Mouse (Mus musculus): ENCODE results near the gene Catsper3.

- TF ChIP-seq POLR2A (IDR thresholded peaks at IDR 0.05; ENCODE audit: extremely low read depth, insufficient read depth, low read length) (no peak), CTCF (IDR thresholded peaks at IDR 0.05; ENCODE audit: extremely low read depth, insufficient read depth, low read length) (no peak)
Measured at GRCm38 (mm10) chr13:55830081-55830832, 45.9 kb downstream of the Catsper3 start.

Data from cortical plate, adult 2 months (tissue).